Mouse (Mus musculus): ENCODE results near the gene Btn2a2.

Btn2a2 gene

GRCm38 (mm10) chr13:23448758-23449157 is 39.9 kb downstream of the Btn2a2 start:
- DNase-seq (ENCODE audit: low spot score in 2 of 2): no peak

GRCm38 (mm10) chr13:23446498-23446952 is 42.1 kb downstream of the Btn2a2 start:
- peak; percentile 95 to 96 for DNase-seq (ENCODE audit: low spot score in 2 of 2)

- DNase-seq (ENCODE audit: low spot score in 2 of 2): peak; percentile 96 to 97
These were observed 42.9 kb downstream of the Btn2a2 start for GRCm38 (mm10) chr13:23445561-23446320.

GRCm38 (mm10) chr13:23445156-23445555 is 43.5 kb downstream of the Btn2a2 start:
- DNase-seq (ENCODE audit: low spot score in 2 of 2): no peak

- DNase-seq (ENCODE audit: low spot score in 2 of 2): no peak
These were observed 44.2 kb downstream of the Btn2a2 start for GRCm38 (mm10) chr13:23444451-23444850.

- no peak for DNase-seq (ENCODE audit: low spot score in 2 of 2)
These were observed 48.8 kb downstream of the Btn2a2 start for GRCm38 (mm10) chr13:23439901-23440300.

- peak; percentile 61 to 67 for DNase-seq (ENCODE audit: low spot score in 2 of 2)
These were observed 50.1 kb downstream of the Btn2a2 start for GRCm38 (mm10) chr13:23438521-23438920.

GRCm38 (mm10) chr13:23437908-23438307 is 50.7 kb downstream of the Btn2a2 start:
- DNase-seq (ENCODE audit: low spot score in 2 of 2): peak; percentile 97 to 99

GRCm38 (mm10) chr13:23436861-23437822 is 51.5 kb downstream of the Btn2a2 start:
- DNase-seq (ENCODE audit: low spot score in 2 of 2): peak; percentile 64 to 69

GRCm38 (mm10) chr13:23436231-23436661 is 52.4 kb downstream of the Btn2a2 start:
- peak; percentile 65 to 80 for DNase-seq (ENCODE audit: low spot score in 2 of 2)

- peak in 1 of 2 experiments; percentile 51 for DNase-seq (ENCODE audit: low spot score in 2 of 2)
These were observed 53.0 kb downstream of the Btn2a2 start for GRCm38 (mm10) chr13:23435676-23436075.

- no peak for DNase-seq (ENCODE audit: low spot score in 2 of 2)
These were observed 53.4 kb downstream of the Btn2a2 start for GRCm38 (mm10) chr13:23435241-23435640.

- no peak for DNase-seq (ENCODE audit: low spot score in 2 of 2)
These were observed 54.2 kb downstream of the Btn2a2 start for GRCm38 (mm10) chr13:23434426-23434825.

GRCm38 (mm10) chr13:23433801-23434200 is 54.9 kb downstream of the Btn2a2 start:
- no peak for DNase-seq (ENCODE audit: low spot score in 2 of 2)

GRCm38 (mm10) chr13:23433206-23433605 is 55.5 kb downstream of the Btn2a2 start:
- DNase-seq (ENCODE audit: low spot score in 2 of 2): no peak

- DNase-seq (ENCODE audit: low spot score in 2 of 2): peak; percentile 98 to 99
These were observed 56.0 kb downstream of the Btn2a2 start for GRCm38 (mm10) chr13:23432562-23433201.

GRCm38 (mm10) chr13:23431351-23431771 is 57.3 kb downstream of the Btn2a2 start:
- DNase-seq (ENCODE audit: low spot score in 2 of 2): peak; percentile 89 to 90

- peak; percentile 79 to 87 for DNase-seq (ENCODE audit: low spot score in 2 of 2)
These were observed 57.9 kb downstream of the Btn2a2 start for GRCm38 (mm10) chr13:23430734-23431133.

- DNase-seq (ENCODE audit: low spot score in 2 of 2): no peak
These were observed 58.8 kb downstream of the Btn2a2 start for GRCm38 (mm10) chr13:23429771-23430380.

- no peak for DNase-seq (ENCODE audit: low spot score in 2 of 2)
These were observed 60.3 kb downstream of the Btn2a2 start for GRCm38 (mm10) chr13:23428166-23428993.

Measured in right cerebral cortex, adult 2 months (tissue).